Mouse (Mus musculus) MEL (cell line): Measurements from ENCODE around the gene Tmem17.

Experiments used
- CTCF ChIP-seq, 3 experiments: IDR thresholded peaks in 2 of 3; conservative IDR thresholded peaks in 1 of 3; 2 replicates each; pipeline ENCODE4 v1.5.1; 2011 to 2012; ENCODE audit warnings: low read length in 3 of 3, low read depth in 2 of 3, mild to moderate bottlenecking in 2 of 3, improper control_type of control experiment in 1 of 3, inconsistent platforms in 1 of 3, mixed read lengths in 1 of 3, moderate library complexity in 1 of 3; ENCODE audit not compliant: control insufficient read depth in 1 of 3, insufficient read depth in 1 of 3, poor library complexity in 1 of 3, severe bottlenecking in 1 of 3
- ELF1 ChIP-seq: IDR thresholded peaks from 2 replicates; pipeline ENCODE4 v1.6.1; 2014; ENCODE audit warnings: low read depth, mild to moderate bottlenecking, inconsistent platforms, low read length, improper control_type of control experiment, moderate library complexity
- MAX ChIP-seq: IDR thresholded peaks from 2 replicates; pipeline ENCODE4 v1.6.1; 2011; ENCODE audit warnings: low read length, improper control_type of control experiment
- POLR2A ChIP-seq, 2 experiments: IDR thresholded peaks; 2 replicates each; pipeline ENCODE4 v1.6.1; 2011 to 2012; ENCODE audit warnings: low read length in 2 of 2, mild to moderate bottlenecking in 2 of 2, control low read depth in 1 of 2, improper control_type of control experiment in 1 of 2, low read depth in 1 of 2, moderate library complexity in 1 of 2; ENCODE audit not compliant: control insufficient read depth in 1 of 2, insufficient read depth in 1 of 2, poor library complexity in 1 of 2
- ZC3H11A ChIP-seq: IDR thresholded peaks from 2 replicates; pipeline ENCODE4 v1.6.1; 2012; ENCODE audit warnings: low read depth, mild to moderate bottlenecking, inconsistent platforms, low read length, improper control_type of control experiment

DNA sequence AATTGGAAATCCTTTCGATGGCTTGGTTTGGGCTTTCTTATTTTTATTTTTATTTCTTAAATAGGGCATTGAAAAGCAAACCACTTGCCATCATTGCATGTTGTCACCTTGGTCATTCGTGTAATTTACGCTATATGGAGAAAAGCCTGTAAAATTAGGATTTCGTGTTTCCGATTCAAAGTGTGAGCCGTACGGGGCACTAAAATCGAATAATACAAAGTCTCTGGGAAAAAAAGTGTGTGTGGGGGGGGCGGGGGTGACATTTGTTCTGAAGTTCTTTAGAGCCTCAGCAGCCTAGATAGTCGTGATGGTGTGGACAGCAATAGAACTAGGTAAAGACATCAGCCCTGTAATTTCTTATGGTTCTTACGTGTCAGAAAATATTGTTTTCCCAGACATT is 1.2 kb downstream of the Tmem17 start:
- no peak for TF ChIP-seq MAX
- no peak for TF ChIP-seq POLR2A (IDR thresholded peaks at IDR 0.05; ENCODE audit: control insufficient read depth in 1 of 2, insufficient read depth in 1 of 2, low read depth in 1 of 2, low read length in 2 of 2, poor library complexity in 1 of 2)
- no peak for TF ChIP-seq CTCF (IDR thresholded peaks at IDR 0.05 in 2 of 3, conservative IDR thresholded peaks at IDR 0.05 in 1 of 3; ENCODE audit: control insufficient read depth in 1 of 3, insufficient read depth in 1 of 3, low read depth in 2 of 3, low read length in 3 of 3, poor library complexity in 1 of 3, severe bottlenecking in 1 of 3)
- no peak for TF ChIP-seq ELF1
- no peak for TF ChIP-seq ZC3H11A
